Mouse (Mus musculus) neural tube, embryonic 12.5 days (tissue): ENCODE measurements around the gene Wnt3a. TPM values are rescaled to one million over a fixed set of nuclear protein-coding genes. Genes with fewer than 3 reads are reported as not detected.
A peak's percentile ranks its signal among the peaks of the same experiment; 100 is the strongest.
"Not testable (repeated sequence)": the region's sequence is repeated elsewhere in the genome, so short reads cannot be mapped to it uniquely, and the experiment has no call there.

Experiments used
- ATAC-seq: fragments of 200-750 bp; cut with Nextera tagmentation; 2 replicates; pipeline ENCODE4 v1.8.0; 2017; ENCODE audit warnings: low read depth, mild to moderate bottlenecking, moderate TSS enrichment, moderate library complexity; ENCODE audit not compliant: low FRiP score
- H3K27ac ChIP-seq: fragments of 300-500 bp; sonication (generic); 2 replicates; pipeline ENCODE4 v1.5.1; 2016
- H3K27me3 ChIP-seq: fragments of 300-500 bp; sonication (generic); replicated peaks from 2 replicates; pipeline ENCODE4 v1.6.1; 2016; ENCODE audit warnings: mild to moderate bottlenecking
- H3K36me3 ChIP-seq: fragments of 300-500 bp; sonication (generic); 2 replicates; pipeline ENCODE4 v1.6.1; 2016; ENCODE audit warnings: mild to moderate bottlenecking
- H3K4me1 ChIP-seq: fragments of 300-500 bp; sonication (generic); 2 replicates; pipeline ENCODE4 v1.6.1; 2016
- H3K4me2 ChIP-seq: fragments of 300-500 bp; sonication (generic); replicated peaks from 2 replicates; pipeline ENCODE4 v1.6.1; 2016; ENCODE audit warnings: mild to moderate bottlenecking
- H3K4me3 ChIP-seq: fragments of 300-500 bp; sonication (generic); 2 replicates; pipeline ENCODE4 v1.5.1; 2016
- H3K9ac ChIP-seq: fragments of 300-500 bp; sonication (generic); 2 replicates; pipeline ENCODE4 v1.6.1; 2016; ENCODE audit warnings: mild to moderate bottlenecking
- H3K9me3 ChIP-seq: fragments of 300-500 bp; sonication (generic); 2 replicates; pipeline ENCODE4 v1.6.1; 2016; ENCODE audit warnings: mild to moderate bottlenecking
- WGBS: fragments of 180-500 bp; shearing (Covaris S2); methylation state at CpG from one replicate; pipeline ENCODE4 v1.1.7; 2016; 5-methylcytosine and 5-hydroxymethylcytosine counted together
- polyA plus RNA-seq: library from polyadenylated mRNA; unstranded; fragments of >200 nt; fragmentation: Nextera tagmentation; extraction: Ambion mirVana; gene quantifications from 2 replicates; pipeline ENCODE4 v1.2.1, GENCODE M21; 2016

The Wnt3a gene
- polyA plus RNA-seq, 1 experiment from 2014 or later = 4.1 TPM

DNA sequence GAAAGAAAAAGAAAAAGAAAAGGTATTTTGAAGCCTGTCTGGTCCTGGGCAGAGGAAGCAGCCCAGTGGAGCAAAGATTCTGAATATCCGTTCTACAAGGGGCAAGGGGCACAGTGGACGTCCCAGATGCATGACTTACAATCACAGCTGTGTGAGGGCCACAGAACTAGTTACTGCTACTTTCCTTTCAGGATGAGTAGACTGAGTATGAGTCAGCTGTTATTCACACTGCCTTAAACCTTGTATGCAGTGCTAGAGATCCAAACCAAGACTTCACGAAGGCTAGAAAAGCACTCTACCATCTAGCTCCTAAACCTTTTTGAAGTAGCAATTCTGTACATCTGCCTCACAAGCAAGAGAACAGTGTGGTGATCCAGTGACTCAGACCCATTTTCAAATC is 64.3 kb downstream of the Wnt3a start:
- 71% methylated on average over 3 of the region's 3 CpGs for WGBS
- Histone ChIP-seq H3K9me3 (no peaks in the 10 kb centered on the region), H3K36me3 (peaks cover 4% of the 10 kb centered on the region; the same call in 1 of the 2 replicates)

DNA sequence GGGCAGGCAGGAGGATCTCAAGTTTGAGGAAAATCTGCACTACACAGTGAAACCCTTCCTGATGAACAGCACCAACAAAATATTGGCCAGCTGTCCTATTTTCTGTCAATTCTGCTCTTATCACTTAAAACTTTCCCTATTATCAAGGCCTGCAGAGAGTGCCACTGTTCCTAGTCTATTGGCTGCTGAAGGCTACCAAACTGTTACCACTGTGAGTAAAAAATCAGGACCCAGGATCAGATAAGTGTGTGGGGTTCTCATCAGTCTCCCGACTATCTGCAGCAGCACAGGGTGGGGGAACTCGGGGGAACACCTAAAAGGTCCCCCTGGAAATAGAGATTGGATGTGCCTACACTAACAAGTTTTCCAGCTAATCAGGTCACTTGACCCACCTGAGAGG is 65.4 kb downstream of the Wnt3a start:
- no peaks in the 10 kb centered on the region for H3K27me3 ChIP-seq
- peaks cover 10% of the 10 kb centered on the region; the same call in 1 of the 2 replicates for H3K36me3 ChIP-seq
- H3K27ac ChIP-seq = no peak overlapping the region
- WGBS = 83% methylated on average over 2 of the region's 2 CpGs
- no peak overlapping the region for H3K4me3 ChIP-seq
- H3K9me3 ChIP-seq = no peaks in the 10 kb centered on the region
- H3K9ac ChIP-seq = no peak overlapping the region
- H3K4me2 ChIP-seq = peak overlapping the region; percentile 91
- H3K4me1 ChIP-seq = peaks cover 30% of the 10 kb centered on the region
- no peak for ATAC-seq

More for the DNA sequence above, 64.3 kb downstream of the Wnt3a start:
- peak overlapping the region; percentile 100 for H3K4me3 ChIP-seq
- H3K9ac ChIP-seq = peak overlapping the region; percentile 97; the same call in 1 of the 2 replicates
- H3K4me1 ChIP-seq = peaks cover 30% of the 10 kb centered on the region
- H3K4me2 ChIP-seq = peak overlapping the region; percentile 91
- H3K27ac ChIP-seq = no peak overlapping the region
- no peak for ATAC-seq
- H3K27me3 ChIP-seq = no peaks in the 10 kb centered on the region

DNA sequence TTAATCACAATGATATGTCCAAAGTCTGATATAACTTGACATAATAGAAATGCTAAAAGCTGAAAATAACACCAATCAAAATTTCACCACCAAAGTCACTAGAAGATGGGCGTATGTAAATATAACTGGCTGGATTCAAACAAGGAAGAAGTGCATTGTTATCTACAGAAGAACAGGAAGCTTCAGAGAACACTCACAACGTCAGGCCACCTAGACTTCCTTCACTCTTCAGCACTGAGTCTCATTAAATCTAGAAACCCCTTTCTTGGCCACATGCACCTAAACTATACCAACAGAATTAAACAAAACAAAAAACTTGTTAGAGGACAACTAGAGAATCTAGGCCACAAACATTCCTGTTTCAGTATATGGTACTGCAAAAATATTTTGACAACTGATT is 66.1 kb downstream of the Wnt3a start:
- peaks cover 30% of the 10 kb centered on the region for H3K4me1 ChIP-seq
- H3K9ac ChIP-seq = no peak overlapping the region
- WGBS = 77% methylated on average over 2 of the region's 2 CpGs
- peaks cover 16% of the 10 kb centered on the region; the same call in 1 of the 2 replicates for H3K36me3 ChIP-seq
- no peaks in the 10 kb centered on the region for H3K9me3 ChIP-seq
- ATAC-seq = no peak
- H3K27me3 ChIP-seq = no peaks in the 10 kb centered on the region
- no peak overlapping the region for H3K4me3 ChIP-seq
- no peak overlapping the region for H3K27ac ChIP-seq
- no peak overlapping the region for H3K4me2 ChIP-seq

DNA sequence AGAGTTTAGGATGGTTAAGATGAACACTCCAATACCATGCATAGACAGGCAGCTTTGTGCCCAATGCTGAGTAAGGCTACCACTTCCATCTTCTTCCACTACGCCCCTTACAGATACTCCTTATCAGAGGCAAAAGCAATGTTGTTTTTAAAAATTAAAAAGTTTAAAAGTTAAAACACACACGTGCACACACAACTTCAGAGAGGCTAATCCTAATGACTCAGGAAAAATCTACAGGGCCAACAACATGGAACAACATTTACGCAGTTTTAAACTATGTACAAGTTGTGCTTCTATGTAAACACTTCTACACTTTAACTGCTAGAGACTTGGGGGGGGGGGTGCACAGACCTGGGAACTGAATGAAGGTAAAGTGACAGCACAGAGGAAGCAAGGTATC is 66.5 kb downstream of the Wnt3a start:
- Histone ChIP-seq H3K9ac (no peak overlapping the region), H3K4me2 (no peak overlapping the region), H3K36me3 (peaks cover 19% of the 10 kb centered on the region; the same call in 1 of the 2 replicates), H3K27me3 (no peaks in the 10 kb centered on the region), H3K4me1 (peaks cover 30% of the 10 kb centered on the region), H3K27ac (no peak overlapping the region), H3K4me3 (no peak overlapping the region), H3K9me3 (no peaks in the 10 kb centered on the region)
- whole genome bisulfite sequencing = 95% methylated on average over 3 of the region's 3 CpGs
- ATAC-seq = no peak

DNA sequence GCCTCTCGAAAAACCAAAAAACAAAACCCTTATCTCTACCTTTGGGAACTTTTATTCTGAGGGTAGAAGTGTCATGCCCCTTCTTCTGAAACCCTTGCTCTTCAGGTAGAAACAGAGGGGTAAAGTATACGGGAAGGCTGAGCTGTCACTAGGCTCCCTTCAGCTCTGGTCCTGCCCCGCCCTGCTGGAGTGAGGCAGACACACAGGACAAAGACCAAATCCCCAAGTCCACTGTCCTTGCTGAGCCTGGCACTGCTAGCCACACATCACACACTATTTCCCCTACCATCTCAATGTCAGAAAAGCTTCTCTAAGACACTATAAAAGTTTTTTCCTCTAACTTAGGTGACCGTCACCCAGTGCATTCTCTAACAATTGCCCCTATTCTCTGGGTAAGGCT is 68.2 kb downstream of the Wnt3a start:
- peaks cover 24% of the 10 kb centered on the region for H3K4me1 ChIP-seq
- no peaks in the 10 kb centered on the region for H3K27me3 ChIP-seq
- no peak overlapping the region for H3K9ac ChIP-seq
- WGBS = 92% methylated on average over 4 of the region's 4 CpGs
- ATAC-seq = no peak
- no peak overlapping the region for H3K4me3 ChIP-seq
- no peak overlapping the region for H3K27ac ChIP-seq
- no peaks in the 10 kb centered on the region for H3K9me3 ChIP-seq
- H3K4me2 ChIP-seq = no peak overlapping the region
- H3K36me3 ChIP-seq = peaks cover 24% of the 10 kb centered on the region; the same call in 1 of the 2 replicates

DNA sequence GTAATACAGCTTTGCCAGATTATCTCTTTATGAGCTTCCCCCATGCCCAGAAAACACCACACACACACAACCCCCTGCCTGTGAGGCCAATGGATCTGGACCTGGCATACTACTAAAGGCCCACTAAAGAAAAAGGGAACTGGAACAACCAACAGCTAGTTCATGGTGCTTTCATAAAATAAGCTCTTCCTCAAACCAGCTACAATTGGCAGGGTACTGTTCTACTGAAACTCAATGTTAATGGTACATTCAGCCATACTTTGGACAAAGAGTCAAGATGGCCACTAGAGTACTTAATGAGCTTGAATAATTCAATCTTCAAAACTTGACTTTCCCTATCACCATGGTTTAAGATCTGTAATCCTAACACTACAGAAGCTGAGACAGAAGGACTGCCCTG is 68.9 kb downstream of the Wnt3a start:
- Histone ChIP-seq H3K36me3 (peaks cover 24% of the 10 kb centered on the region; the same call in 1 of the 2 replicates), H3K9me3 (no peaks in the 10 kb centered on the region), H3K4me2 (no peak overlapping the region), H3K4me1 (peaks cover 18% of the 10 kb centered on the region), H3K4me3 (no peak overlapping the region), H3K27me3 (no peaks in the 10 kb centered on the region), H3K9ac (no peak overlapping the region), H3K27ac (no peak overlapping the region)
- no peak for ATAC-seq

DNA sequence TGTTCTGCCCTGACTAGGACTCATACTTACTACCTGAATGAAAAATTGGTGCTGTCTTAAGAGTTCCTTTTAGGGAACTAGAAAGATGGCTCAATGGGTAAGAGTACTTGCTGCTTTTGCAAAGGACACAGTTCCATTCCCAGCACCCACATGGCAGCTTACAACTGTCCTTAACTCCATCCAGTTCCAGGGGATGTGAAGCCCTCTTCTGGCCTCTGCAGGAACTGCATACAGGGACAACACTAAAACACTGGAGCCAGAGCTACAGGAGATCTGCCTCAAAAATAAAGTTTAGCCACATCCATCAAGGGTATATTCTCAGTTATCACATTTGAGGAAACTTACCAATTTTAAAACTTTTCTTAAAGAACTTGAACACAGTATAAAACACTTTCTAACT is 71.5 kb downstream of the Wnt3a start:
- Histone ChIP-seq H3K4me1 (no peaks in the 10 kb centered on the region), H3K27me3 (no peaks in the 10 kb centered on the region), H3K9ac (no peak overlapping the region), H3K4me3 (no peak overlapping the region), H3K4me2 (no peak overlapping the region), H3K9me3 (no peaks in the 10 kb centered on the region), H3K27ac (no peak overlapping the region), H3K36me3 (peaks cover 24% of the 10 kb centered on the region; the same call in 1 of the 2 replicates)
- no peak for ATAC-seq

DNA sequence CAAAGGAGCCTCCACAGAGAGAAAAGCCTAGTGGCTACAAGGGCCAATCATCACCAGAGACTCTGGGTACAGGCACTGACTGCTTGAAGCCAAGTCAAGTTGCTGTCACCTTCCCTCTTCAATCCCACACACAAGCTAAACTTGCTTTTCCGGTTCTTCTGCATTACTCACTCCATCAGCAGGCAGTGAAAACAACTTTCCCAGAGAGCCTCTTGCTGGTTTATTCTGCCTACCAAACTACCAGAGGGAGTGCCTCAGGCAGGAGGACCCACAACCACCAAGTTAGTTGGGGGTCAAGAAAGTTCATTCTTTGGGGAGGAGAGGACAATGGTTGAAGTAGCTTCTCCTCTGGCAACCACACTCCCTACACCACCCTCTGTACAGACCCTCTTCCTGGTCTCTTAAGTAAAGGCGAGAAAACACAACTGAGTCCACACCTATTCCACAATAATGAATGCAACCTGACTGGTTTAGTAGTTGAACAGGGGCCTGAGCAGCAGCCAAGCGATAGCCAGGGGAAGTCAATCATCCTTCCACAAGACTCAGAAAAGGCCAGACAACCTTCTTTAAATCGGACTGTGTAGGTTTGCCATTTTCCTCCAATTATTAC is 72.1 kb downstream of the Wnt3a start:
- H3K9me3 ChIP-seq = no peaks in the 10 kb centered on the region
- H3K4me3 ChIP-seq = no peak overlapping the region
- H3K4me2 ChIP-seq = no peak overlapping the region
- no peak for ATAC-seq
- peaks cover 22% of the 10 kb centered on the region; the same call in 1 of the 2 replicates for H3K36me3 ChIP-seq
- no peak overlapping the region for H3K9ac ChIP-seq
- no peaks in the 10 kb centered on the region for H3K27me3 ChIP-seq
- H3K27ac ChIP-seq = no peak overlapping the region
- WGBS = 92% methylated on average over 4 of the region's 4 CpGs
- no peaks in the 10 kb centered on the region for H3K4me1 ChIP-seq

DNA sequence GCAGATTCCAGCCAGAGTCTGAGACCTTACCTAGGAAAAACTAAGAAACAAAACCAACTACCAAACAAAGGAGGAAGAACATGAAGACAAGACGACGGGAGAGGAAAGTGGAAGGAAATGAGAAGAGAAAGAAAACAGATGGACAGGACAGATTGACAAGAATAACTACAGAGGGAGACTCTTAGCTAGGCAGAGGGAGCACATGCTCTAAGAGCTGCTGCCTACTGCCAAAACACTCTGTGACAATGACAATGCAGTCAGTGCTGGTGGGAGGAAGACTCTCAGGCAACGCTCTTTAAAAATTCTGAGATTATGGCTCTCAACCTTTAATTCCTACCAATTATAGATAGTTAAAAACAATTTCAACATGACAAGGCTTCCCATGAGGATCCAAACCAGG is 73.6 kb downstream of the Wnt3a start:
- H3K36me3 ChIP-seq = peaks cover 34% of the 10 kb centered on the region
- WGBS = 97% methylated on average over 3 of the region's 3 CpGs
- no peak overlapping the region for H3K9ac ChIP-seq
- no peak overlapping the region for H3K4me3 ChIP-seq
- H3K4me1 ChIP-seq = no peaks in the 10 kb centered on the region
- no peak overlapping the region for H3K4me2 ChIP-seq
- no peak for ATAC-seq
- no peaks in the 10 kb centered on the region for H3K27me3 ChIP-seq
- no peak overlapping the region for H3K27ac ChIP-seq
- no peaks in the 10 kb centered on the region for H3K9me3 ChIP-seq

DNA sequence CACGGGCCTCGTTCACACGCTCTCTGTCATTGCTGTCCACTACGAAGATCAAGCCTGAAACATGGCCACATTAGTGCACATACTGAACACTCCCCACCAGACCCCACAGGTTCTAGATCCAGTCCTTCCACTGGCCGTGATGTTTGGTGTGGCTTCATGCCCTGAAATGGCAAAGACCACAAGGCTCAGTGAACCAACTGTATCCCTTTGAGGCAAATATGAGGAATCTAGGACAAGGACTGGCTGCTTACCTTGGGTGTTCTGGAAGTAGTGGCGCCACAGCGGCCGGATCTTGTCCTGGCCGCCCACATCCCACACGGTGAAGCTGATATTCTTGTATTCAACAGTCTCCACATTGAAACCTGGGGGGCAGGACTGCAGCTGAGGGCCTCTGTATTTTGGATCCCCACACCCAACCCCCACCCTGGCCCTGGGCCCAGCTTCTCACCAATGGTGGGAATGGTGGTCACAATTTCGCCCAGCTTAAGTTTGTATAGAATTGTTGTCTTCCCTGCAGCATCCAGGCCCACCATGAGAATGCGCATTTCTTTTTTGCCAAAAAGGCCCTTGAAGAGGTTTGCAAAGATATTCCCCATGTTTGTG is 77.6 kb downstream of the Wnt3a start:
- Histone ChIP-seq H3K4me3 (no peak overlapping the region), H3K36me3 (peaks cover 44% of the 10 kb centered on the region), H3K27me3 (no peaks in the 10 kb centered on the region), H3K27ac (no peak overlapping the region), H3K9me3 (no peaks in the 10 kb centered on the region), H3K4me1 (peaks cover 13% of the 10 kb centered on the region), H3K9ac (no peak overlapping the region), H3K4me2 (no peak overlapping the region)
- 93% methylated on average over 12 of the region's 12 CpGs for WGBS
- no peak for ATAC-seq

DNA sequence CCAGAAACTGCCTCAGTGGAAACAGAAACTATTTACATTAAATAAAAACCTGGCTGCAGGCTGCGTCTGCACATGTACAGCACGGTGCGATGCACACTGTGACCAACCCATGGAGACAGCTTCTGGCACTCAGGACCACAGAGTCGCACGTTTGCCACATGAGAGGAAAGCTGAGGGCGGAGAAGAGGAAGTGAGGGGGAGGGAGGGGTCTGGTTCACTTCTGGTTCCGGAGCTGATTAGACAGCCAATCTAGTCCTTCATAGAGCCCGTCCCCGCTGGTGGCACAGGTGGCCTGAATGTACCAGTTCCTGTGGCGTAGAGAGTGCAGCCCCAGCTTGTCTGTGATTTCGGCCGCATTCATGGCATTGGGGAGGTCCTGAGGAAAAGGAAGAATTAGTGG is 78.2 kb downstream of the Wnt3a start:
- H3K27me3 ChIP-seq, H3K4me3 ChIP-seq, H3K9me3 ChIP-seq, H3K9ac ChIP-seq, H3K27ac ChIP-seq, ATAC-seq, H3K4me2 ChIP-seq: not testable (repeated sequence)
- 88% methylated on average over 12 of the region's 12 CpGs for WGBS
- Histone ChIP-seq H3K36me3 (peaks cover 41% of the 10 kb centered on the region), H3K4me1 (peaks cover 13% of the 10 kb centered on the region)

DNA sequence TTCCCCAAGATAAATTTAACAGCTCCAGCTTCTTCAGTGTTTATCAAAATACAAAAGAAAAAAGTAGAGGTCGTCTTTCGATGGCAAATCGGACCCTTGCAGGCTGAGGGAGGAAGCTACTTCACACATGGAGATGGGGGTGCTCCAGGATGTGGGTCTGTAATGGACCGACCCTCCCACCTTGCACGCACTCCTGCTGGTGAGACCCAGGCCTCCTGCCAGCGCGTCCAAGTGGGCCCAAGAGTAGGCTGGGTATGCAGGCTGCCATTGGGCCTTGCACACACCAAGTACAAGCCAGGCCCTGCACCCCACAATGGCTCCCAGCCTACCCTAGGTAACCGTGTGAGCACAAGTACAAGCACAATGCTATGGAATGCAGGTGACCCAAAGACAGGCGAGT is 79.0 kb downstream of the Wnt3a start:
- H3K9me3 ChIP-seq, H3K27me3 ChIP-seq, H3K9ac ChIP-seq, ATAC-seq, H3K4me2 ChIP-seq, H3K27ac ChIP-seq, H3K4me3 ChIP-seq: not testable (repeated sequence)
- Histone ChIP-seq H3K4me1 (peaks cover 13% of the 10 kb centered on the region), H3K36me3 (peaks cover 43% of the 10 kb centered on the region)
- 90% methylated on average over 9 of the region's 9 CpGs for WGBS

DNA sequence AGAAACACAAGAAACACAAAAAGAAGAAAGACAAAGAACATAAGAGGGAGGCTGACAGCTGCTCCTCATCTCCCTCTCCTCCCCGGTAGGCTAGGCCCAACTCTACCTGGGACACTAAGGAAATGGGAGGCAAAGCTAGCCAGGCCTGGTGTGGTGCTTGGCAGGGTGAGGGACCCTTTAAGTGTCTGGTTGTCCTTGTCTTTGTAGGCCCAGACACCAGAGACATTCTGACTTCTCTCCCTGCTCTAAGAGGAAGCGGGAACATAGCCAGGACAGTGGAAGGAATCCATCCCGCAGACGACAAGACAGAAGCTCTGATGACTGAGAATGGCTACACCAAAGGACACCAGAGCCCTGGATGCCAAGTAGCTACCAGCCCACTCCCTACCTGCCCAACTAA is 80.5 kb downstream of the Wnt3a start:
- peaks cover 57% of the 10 kb centered on the region for H3K36me3 ChIP-seq

More for the DNA sequence above, 80.5 kb downstream of the Wnt3a start:
- Histone ChIP-seq H3K9me3 (no peaks in the 10 kb centered on the region), H3K9ac (no peak overlapping the region), H3K4me3 (no peak overlapping the region), H3K4me1 (peaks cover 13% of the 10 kb centered on the region), H3K4me2 (no peak overlapping the region), H3K27me3 (no peaks in the 10 kb centered on the region), H3K27ac (no peak overlapping the region)
- ATAC-seq = no peak
- 81% methylated on average over 4 of the region's 4 CpGs for WGBS
